Mouse (Mus musculus) heart, embryonic 10.5 days (tissue): ENCODE measurements around the gene Hpse2. TPM values are rescaled to one million over a fixed set of nuclear protein-coding genes. Genes with fewer than 3 reads are reported as not detected.

ENCODE experiments used
- DNase-seq: peaks from one replicate; pipeline ENCODE4 v3.0.0-alpha.2; 2017; ENCODE audit warnings: low spot score
- H3K27ac ChIP-seq: fragments of 300-500 bp; sonication (generic); 2 replicates; pipeline ENCODE4 v1.5.1; 2016; ENCODE audit warnings: mild to moderate bottlenecking
- H3K27me3 ChIP-seq: fragments of 300-500 bp; sonication (generic); 2 replicates; pipeline ENCODE4 v1.6.1; 2016; ENCODE audit warnings: mild to moderate bottlenecking; ENCODE audit not compliant: poor library complexity, insufficient read depth, severe bottlenecking
- H3K36me3 ChIP-seq: fragments of 300-500 bp; sonication (generic); 2 replicates; pipeline ENCODE4 v1.6.1; 2016; ENCODE audit warnings: mild to moderate bottlenecking, moderate library complexity
- H3K4me1 ChIP-seq: fragments of 300-500 bp; sonication (generic); 2 replicates; pipeline ENCODE4 v1.6.1; 2016; ENCODE audit warnings: mild to moderate bottlenecking
- H3K4me3 ChIP-seq: fragments of 300-500 bp; sonication (generic); 2 replicates; pipeline ENCODE4 v1.5.1; 2016; ENCODE audit warnings: mild to moderate bottlenecking, moderate library complexity
- H3K9me3 ChIP-seq: fragments of 300-500 bp; sonication (generic); 2 replicates; pipeline ENCODE4 v1.6.1; 2016; ENCODE audit warnings: mild to moderate bottlenecking, moderate library complexity
- WGBS: fragments of 180-500 bp; shearing (Covaris S2); methylation state at CpG from one replicate; pipeline ENCODE4 v1.1.7; 2016; 5-methylcytosine and 5-hydroxymethylcytosine counted together
- polyA plus RNA-seq: library from polyadenylated mRNA; unstranded; fragments of >200 nt; fragmentation: Nextera tagmentation; extraction: Ambion mirVana; gene quantifications from 2 replicates; pipeline ENCODE4 v1.2.1, GENCODE M21; 2016

Gene Hpse2
- polyA plus RNA-seq, 1 experiment from 2014 or later: 0.29 TPM

GRCm38 (mm10) chr19:42744162-42744586, 644.0 kb downstream of the Hpse2 start:
- H3K9me3 ChIP-seq: no peaks in the 10 kb centered on the region
- H3K4me3 ChIP-seq: no peak overlapping the region
- WGBS: 27% methylated on average over 4 of the region's 4 CpGs
- no peaks in the 10 kb centered on the region for H3K36me3 ChIP-seq
- H3K27ac ChIP-seq: peak overlapping the region; percentile 52; the same call in 1 of the 2 replicates
- DNase-seq: no peak
- peaks cover 44% of the 10 kb centered on the region for H3K4me1 ChIP-seq
- H3K27me3 ChIP-seq: peaks cover 13% of the 10 kb centered on the region; the same call in 1 of the 2 replicates

GRCm38 (mm10) chr19:42743261-42743660, 644.9 kb downstream of the Hpse2 start:
- DNase-seq: no peak
- H3K4me1 ChIP-seq: peaks cover 37% of the 10 kb centered on the region
- no peaks in the 10 kb centered on the region for H3K36me3 ChIP-seq
- no peaks in the 10 kb centered on the region for H3K9me3 ChIP-seq
- H3K27ac ChIP-seq: no peak overlapping the region
- H3K4me3 ChIP-seq: no peak overlapping the region
- WGBS: 67% methylated on average over 16 of the region's 16 CpGs
- peaks cover 15% of the 10 kb centered on the region; the same call in 1 of the 2 replicates for H3K27me3 ChIP-seq

- Histone ChIP-seq H3K27ac (peak overlapping the region; percentile 44; the same call in 1 of the 2 replicates), H3K36me3 (no peaks in the 10 kb centered on the region), H3K4me3 (no peak overlapping the region), H3K4me1 (peaks cover 38% of the 10 kb centered on the region), H3K9me3 (no peaks in the 10 kb centered on the region), H3K27me3 (0 out of 2 replicates have a peak, but pooled peaks cover 7% of the 10 kb centered on the region)
- DNase-seq: no peak
- 49% methylated on average over 14 of the region's 14 CpGs for WGBS
Measured at GRCm38 (mm10) chr19:42741884-42742283, 646.3 kb downstream of the Hpse2 start.

GRCm38 (mm10) chr19:42740163-42740899, 647.8 kb downstream of the Hpse2 start:
- 84% methylated on average over 8 of the region's 8 CpGs for WGBS
- Histone ChIP-seq H3K27ac (no peak overlapping the region), H3K9me3 (no peaks in the 10 kb centered on the region), H3K27me3 (0 out of 2 replicates have a peak, but pooled peaks cover 7% of the 10 kb centered on the region), H3K36me3 (no peaks in the 10 kb centered on the region), H3K4me3 (no peak overlapping the region), H3K4me1 (peaks cover 41% of the 10 kb centered on the region)
- no peak for DNase-seq

- Histone ChIP-seq H3K27ac (no peak overlapping the region), H3K9me3 (no peaks in the 10 kb centered on the region), H3K36me3 (no peaks in the 10 kb centered on the region), H3K27me3 (0 out of 2 replicates have a peak, but pooled peaks cover 7% of the 10 kb centered on the region), H3K4me3 (no peak overlapping the region), H3K4me1 (peaks cover 39% of the 10 kb centered on the region)
- DNase-seq: no peak
- WGBS: 89% methylated on average over 6 of the region's 6 CpGs
Measured at GRCm38 (mm10) chr19:42739734-42740133, 648.4 kb downstream of the Hpse2 start.

- 65% methylated on average over 9 of the region's 9 CpGs for WGBS
- DNase-seq: no peak
- peaks cover 27% of the 10 kb centered on the region for H3K4me1 ChIP-seq
- H3K27me3 ChIP-seq: 0 out of 2 replicates have a peak, but pooled peaks cover 7% of the 10 kb centered on the region
- no peaks in the 10 kb centered on the region for H3K36me3 ChIP-seq
- H3K27ac ChIP-seq: no peak overlapping the region
- no peak overlapping the region for H3K4me3 ChIP-seq
- no peaks in the 10 kb centered on the region for H3K9me3 ChIP-seq
Measured at GRCm38 (mm10) chr19:42737753-42738152, 650.4 kb downstream of the Hpse2 start.

Other genes with a start within 250 kb of the Hpse2 start
- gene Cnnm1, start 52.1 kb upstream of the Hpse2 start, polyA plus RNA-seq: 0.12 and 0.14 TPM in 2 replicates
- gene Got1, start 136.2 kb upstream of the Hpse2 start, polyA plus RNA-seq: 119 and 176 TPM in 2 replicates
- gene Nkx2-3, start 224.0 kb upstream of the Hpse2 start, polyA plus RNA-seq: 0.55 and 2.4 TPM in 2 replicates